Mouse (Mus musculus) adrenal gland, postnatal 36 days (tissue): ENCODE results near the gene Cacna1a. TPM values are rescaled to one million over a fixed set of nuclear protein-coding genes. Genes with fewer than 3 reads are reported as not detected.
"Not testable (repeated sequence)": the region's sequence is repeated elsewhere in the genome, so short reads cannot be mapped to it uniquely, and the experiment has no call there.

Source experiments
- DNase-seq, 2 experiments: peaks; one replicate each; pipeline ENCODE4 v3.0.0; 2021; ENCODE audit warnings: mixed read lengths in 1 of 2
- total RNA-seq, 2 experiments: library from RNA; stranded (reverse); gene quantifications; 2 replicates each; pipeline ENCODE4 v1.2.3; 2021

The Cacna1a gene
- total RNA-seq, 2 experiments from 2014 or later, result 4.3 to 7.3 TPM

DNA sequence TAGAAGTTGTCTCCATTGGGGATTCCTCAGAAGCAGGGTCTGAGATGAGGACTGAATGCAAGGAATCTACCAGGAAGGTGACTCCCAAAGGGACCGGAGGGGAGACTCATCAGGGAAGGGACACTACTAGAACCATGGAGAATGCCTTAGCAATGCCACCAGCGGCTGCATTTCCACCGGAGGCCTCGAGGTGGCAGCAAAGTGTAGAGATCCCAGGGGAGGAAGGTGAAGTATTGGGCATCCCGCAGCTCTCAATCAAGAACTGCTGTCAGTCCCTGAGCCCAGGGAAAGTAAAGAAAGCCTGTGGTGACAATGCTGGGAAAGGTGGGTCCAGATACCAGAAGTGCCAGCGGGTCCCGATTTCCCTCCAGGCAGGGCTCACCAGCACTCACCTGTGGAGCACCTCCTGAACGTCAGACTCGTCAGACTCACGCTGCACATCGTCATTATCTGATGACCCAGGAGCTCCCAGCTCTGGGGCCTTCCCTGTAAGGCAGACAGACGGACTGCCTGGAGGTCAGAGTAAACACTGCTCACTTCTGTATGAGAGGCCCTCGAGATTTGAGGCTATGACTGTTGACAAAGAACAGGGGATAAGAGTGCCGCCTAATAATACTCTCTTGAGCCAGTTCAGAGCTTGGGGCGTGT lies 203.9 kb downstream of the Cacna1a start:
- DNase-seq, result peak; percentile 81 to 86

DNA sequence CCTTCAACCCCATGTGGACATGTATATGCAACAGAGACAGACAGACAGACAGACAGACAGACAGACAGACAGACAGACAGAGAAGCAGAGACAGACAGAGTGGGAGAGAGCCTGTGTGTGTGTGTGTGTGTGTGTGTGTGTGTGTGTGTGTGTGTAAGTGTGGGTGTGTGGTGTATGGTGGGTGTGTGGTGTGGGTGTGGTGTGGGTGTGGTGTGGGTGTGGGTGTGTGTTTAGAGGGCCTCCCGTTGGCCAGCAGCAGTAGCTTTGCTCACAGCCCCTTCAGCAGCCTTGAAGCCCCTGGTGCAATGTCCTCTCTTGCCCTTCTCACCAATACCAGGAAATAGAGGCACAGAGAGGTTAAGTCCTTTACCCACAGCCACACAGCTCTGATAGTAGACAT lies 204.9 kb downstream of the Cacna1a start:
- no peak for DNase-seq

- peak; percentile 74 to 85 for DNase-seq
These were observed 206.0 kb downstream of the Cacna1a start for GRCm38 (mm10) chr8:84594099-84594780.

- peak; percentile 54 to 69 for DNase-seq
These were observed 207.4 kb downstream of the Cacna1a start for GRCm38 (mm10) chr8:84595648-84596047.

GRCm38 (mm10) chr8:84599401-84599800 lies 211.2 kb downstream of the Cacna1a start:
- DNase-seq, result no peak

DNA sequence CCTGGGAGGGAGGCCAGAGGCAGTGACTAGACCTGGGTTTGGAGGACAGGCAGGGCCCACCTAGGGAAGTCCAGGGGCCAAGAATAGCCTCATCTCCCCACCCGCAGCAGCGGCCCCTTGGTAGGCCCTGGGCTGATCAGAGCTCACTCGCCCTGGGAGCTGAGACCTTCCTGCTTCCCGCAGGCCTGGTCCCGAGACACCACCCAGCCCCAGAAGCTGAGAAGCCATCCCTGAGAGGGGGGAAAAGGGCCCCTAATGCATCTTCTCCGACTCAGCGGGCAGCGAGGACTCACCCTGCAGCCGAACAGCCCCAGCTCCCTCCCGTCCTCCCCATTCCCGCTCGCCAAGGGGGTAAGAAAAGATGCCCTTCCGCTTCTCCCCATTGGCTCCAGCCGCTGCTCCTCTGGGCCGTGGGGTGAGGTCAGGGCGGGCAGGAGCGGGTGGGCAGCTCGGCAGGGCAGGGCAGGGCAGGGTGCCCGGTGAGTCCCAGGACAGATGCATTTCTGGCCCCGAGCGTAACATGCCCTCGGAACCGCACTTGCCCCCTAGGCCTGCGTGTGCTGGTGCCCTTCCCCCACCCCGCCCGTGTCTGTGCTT lies 212.2 kb downstream of the Cacna1a start:
- no peak for DNase-seq

GRCm38 (mm10) chr8:84601221-84601751 lies 213.0 kb downstream of the Cacna1a start:
- DNase-seq, result no peak

DNA sequence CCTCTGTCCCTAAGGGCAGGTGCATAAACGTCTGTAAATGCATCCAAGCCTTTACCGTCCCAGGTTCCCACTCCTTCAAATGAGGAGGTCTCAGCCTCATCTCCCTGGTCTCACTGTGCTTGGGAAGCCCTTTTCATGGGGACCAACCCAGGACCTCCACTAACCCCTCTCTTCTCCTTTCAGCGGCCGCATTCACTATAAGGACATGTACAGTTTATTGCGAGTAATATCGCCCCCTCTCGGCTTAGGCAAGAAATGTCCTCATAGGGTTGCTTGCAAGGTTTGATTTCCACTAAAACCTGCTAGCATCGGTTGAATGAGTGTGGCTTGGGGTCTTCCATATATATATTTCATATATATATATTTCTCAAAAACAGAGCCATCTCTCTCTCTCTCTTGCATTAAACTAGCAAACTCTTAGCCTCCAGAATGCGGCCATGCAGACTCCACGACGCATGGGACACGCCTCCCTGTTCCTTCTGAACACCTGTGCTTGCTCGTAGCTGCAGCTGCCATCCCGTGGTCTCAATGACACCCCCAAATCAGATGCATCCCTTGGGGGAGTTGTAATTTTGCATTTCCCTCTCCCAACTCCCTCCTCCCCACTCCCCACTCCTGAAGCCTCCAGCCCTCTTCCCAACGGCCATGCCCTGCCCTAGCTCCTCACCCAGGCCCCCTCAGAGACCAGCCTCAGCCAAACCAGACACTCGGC lies 226.4 kb downstream of the Cacna1a start:
- peak in 1 of 2 experiments; percentile 26 for DNase-seq

DNA sequence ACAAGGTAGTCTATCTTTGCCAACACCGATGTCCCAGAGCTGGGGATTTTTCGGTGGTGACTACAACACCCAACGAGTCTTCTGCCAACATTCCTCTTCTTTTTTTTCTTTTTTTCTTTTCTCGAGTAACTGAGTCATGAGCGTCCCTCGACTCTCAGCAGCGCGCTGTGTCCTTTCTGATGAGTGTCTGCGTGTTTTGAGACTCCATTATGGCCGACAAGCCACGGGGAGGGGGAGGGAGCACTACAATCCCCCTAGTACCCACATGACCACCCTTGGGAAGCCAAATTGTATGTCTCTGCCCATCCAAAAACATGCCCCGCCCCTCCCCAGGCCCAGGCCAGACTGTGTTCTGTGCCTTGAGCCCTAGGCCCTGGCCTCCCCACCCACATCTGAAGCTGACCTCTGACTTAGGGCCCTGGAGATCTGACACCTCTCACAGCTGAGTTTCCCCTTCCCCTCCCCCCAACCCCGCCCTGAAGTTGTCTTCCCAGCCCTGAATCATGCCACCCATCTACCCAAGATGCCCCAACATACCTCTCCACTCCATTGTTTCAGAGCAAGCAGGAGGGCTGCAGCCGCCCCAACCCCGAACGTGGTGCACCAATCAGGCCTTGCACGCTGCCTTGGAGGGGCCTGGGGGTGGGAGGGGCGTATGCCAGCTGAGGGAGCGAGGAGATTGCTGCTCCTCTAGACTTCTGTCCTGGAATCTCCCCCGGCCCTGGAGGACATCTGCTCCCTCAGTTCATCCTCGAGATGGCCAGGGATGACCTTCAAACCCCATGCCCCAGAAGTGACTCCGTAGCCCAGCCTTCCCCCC lies 227.6 kb downstream of the Cacna1a start:
- no peak for DNase-seq

- DNase-seq, result no peak
These were observed 228.8 kb downstream of the Cacna1a start for GRCm38 (mm10) chr8:84617005-84617404.

GRCm38 (mm10) chr8:84621102-84621625 lies 232.9 kb downstream of the Cacna1a start:
- DNase-seq, result no peak

- DNase-seq, result not testable (repeated sequence)
These were observed 235.2 kb downstream of the Cacna1a start for GRCm38 (mm10) chr8:84623425-84623824.

DNA sequence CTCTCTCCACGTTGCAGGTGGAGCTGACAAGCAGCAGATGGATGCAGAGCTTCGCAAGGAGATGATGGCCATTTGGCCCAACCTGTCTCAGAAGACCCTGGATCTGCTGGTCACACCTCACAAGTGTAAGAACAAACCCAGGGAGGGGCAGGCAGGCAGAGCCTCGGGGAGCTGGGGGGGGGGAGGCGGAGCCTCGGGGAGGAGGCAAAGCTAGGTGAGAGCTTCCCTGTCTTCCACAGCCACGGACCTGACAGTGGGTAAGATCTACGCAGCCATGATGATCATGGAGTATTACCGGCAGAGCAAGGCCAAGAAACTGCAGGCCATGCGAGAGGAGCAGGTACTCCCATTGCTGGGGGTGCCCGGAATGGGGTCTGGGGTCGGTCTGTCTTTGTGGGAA lies 241.3 kb downstream of the Cacna1a start:
- DNase-seq, result no peak

DNA sequence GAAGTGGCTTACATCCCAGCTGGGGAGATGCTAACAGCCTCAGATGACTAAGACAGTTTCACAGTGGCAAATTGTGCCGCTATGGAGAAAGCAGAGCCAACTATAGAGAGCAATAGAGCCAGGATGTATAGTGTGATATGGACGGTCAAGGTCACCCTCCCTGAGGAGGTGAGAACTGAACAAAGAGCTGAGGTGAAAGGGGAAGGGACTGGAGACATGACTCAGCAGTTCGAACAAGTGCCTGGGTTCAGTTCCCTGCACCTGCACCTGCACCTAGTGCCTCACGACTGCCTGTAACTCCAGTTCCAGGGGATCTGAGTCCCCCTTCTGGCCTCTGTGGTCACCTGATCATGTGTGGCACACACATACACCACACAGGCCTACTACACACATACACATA lies 241.9 kb downstream of the Cacna1a start:
- no peak for DNase-seq

GRCm38 (mm10) chr8:84631813-84632212 lies 243.6 kb downstream of the Cacna1a start:
- DNase-seq, result no peak

DNA sequence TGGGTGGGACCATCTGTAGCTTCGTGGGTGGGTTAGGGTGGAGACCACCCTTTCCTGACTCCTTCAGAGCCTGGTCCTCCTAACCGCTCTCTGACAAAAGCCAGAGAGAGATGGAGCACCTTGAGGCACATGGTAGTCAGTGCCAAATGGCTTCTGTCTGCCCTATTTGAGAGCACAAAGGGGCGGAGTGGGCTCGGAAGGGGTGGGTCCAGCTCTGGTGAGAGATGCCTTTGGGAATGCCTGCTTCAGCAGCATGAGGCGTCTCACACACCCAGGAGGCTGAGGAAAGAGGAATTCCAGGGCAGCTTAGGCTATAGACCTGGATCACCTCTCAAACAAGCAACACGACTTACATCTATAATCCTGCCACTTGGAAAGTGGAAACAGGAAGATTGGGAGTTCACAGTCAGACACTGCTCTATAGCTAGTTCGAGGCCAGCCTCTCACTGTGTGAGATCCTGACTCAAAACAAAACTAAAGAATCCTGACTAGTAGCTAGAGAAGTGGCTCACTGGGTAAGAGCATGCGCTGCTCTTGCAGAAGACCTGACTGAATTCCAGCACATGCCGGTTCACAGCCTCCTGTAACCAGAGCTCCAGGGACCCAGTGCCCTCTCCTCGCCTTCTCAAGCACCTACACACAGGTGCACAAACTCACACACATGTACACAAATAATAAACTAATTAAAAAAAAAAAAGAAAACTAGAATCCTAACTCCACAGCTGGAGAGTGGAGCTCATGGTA lies 245.8 kb downstream of the Cacna1a start:
- no peak for DNase-seq

DNA sequence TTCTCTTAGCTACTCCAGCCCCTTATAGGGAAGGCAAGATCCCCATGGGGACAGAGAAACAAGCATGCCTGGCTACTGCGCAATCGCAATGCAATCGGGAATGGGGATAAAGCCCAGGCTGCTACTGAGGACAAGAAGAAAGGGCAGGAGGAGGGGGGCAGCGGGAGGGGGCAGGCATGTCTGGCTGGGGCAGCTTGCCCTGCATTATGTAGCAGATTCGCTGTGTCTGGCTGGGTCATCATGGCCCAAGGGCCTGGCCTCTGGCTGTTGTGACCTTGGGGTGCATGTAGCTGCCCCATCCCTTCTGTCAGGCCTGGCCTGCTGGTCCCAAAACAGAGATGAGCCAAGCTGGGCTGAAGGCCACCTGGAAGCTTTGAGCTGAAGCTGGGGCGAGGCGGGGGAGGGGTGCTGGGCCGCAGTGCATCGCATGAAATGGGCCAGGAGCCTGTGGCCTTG lies 246.6 kb downstream of the Cacna1a start:
- peak; percentile 80 to 85 for DNase-seq

DNA sequence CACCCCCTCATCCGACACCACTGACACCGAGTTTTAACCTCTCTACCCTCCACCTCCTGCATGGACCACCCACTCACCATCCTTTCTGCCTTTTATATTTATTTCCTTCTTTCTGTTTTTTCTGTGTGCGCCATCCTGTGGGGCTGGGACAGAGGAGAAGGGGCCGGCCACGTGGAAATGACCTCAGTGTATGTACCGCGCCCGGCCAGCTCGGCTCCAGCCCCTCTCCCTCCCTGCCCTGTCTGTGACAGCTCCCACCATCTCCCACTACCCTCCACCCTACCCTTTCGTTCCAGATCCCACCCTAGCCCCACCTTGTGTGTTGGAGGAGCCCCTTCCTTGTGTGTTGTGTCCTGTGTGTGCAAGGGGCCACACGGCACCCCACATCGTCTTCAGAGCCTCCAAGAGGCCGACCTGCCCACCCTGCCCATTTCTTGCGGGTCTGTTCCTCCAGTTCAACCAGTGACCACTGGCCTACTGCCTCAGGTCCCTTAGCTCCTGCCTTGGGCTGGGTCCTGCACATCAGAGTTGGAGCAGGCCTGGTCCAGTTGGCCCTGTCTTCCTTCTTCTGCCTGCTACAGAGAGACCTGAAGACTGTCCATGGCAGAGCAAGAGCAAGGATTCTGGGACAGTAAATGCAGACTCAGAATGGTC lies 247.3 kb downstream of the Cacna1a start:
- DNase-seq, result no peak

DNA sequence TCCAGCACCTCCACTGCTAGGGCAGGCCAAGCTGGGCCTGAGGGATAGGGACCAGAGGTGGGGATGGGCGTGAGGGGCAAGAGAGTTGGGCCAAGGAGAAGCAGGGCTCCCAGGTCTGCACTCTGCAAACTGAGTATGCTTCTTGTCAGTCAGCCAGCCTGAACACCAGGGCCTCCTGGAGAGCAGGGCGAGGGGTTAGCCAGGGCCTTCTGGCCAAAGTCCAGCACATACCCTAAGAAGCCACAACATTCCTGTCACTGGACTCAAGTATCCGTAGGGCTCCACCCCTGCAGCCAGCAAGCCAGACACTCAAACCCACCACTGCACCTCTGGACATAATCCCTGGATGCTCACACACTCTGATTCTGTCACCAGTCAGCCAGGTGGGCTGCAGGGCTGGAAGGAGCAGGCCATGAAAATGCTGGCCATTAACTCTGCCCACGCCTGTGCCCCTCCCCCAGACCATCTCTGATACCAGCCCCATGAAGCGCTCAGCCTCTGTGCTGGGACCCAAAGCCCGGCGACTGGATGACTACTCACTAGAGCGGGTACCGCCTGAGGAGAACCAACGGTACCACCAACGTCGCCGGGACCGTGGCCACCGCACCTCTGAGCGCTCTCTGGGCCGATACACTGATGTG lies 247.9 kb downstream of the Cacna1a start:
- DNase-seq, result no peak
